Mouse (Mus musculus) heart, postnatal 0 days (tissue): ENCODE measurements at regions not wholly inside any gene's neighbourhood (a gene's known extent, or its start where the extent isn't known, plus 50 kb on each side); places are given as distances from the start of the nearest gene placed in this dataset.

Experiments
- ATAC-seq: fragments of 200-750 bp; cut with Nextera tagmentation; 2 replicates; pipeline ENCODE4 v1.8.0; 2017; ENCODE audit warnings: low read depth, moderate number of reproducible peaks, moderate library complexity; ENCODE audit not compliant: insufficient read depth
- DNase-seq: peaks from one replicate; pipeline ENCODE4 v3.0.0-alpha.2; 2016; ENCODE audit warnings: low spot score
- H3K27ac ChIP-seq: fragments of 300-500 bp; sonication (generic); 2 replicates; pipeline ENCODE4 v1.5.1; 2014; ENCODE audit warnings: low read depth, mild to moderate bottlenecking
- H3K27me3 ChIP-seq: fragments of 300-500 bp; sonication (generic); 2 replicates; pipeline ENCODE4 v1.6.1; 2014; ENCODE audit warnings: low read length, mixed read lengths; ENCODE audit not compliant: control insufficient read depth, insufficient read depth
- H3K36me3 ChIP-seq: fragments of 300-500 bp; sonication (generic); replicated peaks from 2 replicates; pipeline ENCODE4 v1.6.1; 2014; ENCODE audit warnings: low read length, mixed read lengths; ENCODE audit not compliant: control insufficient read depth, insufficient read depth
- H3K4me1 ChIP-seq: fragments of 300-500 bp; sonication (generic); 2 replicates; pipeline ENCODE4 v1.6.1; 2014; ENCODE audit warnings: antibody characterized with exemption; ENCODE audit not compliant: control insufficient read depth, insufficient read depth
- H3K4me2 ChIP-seq: fragments of 300-500 bp; sonication (generic); 2 replicates; pipeline ENCODE4 v1.6.1; 2014; ENCODE audit warnings: low read depth, mild to moderate bottlenecking, low read length, moderate library complexity
- H3K4me3 ChIP-seq: fragments of 300-500 bp; sonication (generic); 2 replicates; pipeline ENCODE4 v1.5.1; 2014; ENCODE audit warnings: low read depth, low read length
- H3K9ac ChIP-seq: fragments of 300-500 bp; sonication (generic); replicated peaks from 2 replicates; pipeline ENCODE4 v1.6.1; 2014; ENCODE audit warnings: low read depth, low read length, mixed read lengths
- H3K9me3 ChIP-seq: fragments of 300-500 bp; sonication (generic); replicated peaks from 2 replicates; pipeline ENCODE4 v1.6.1; 2016; ENCODE audit warnings: low read length; ENCODE audit not compliant: control insufficient read depth
- CTCF ChIP-seq: IDR thresholded peaks from 2 replicates; pipeline ENCODE4 v1.5.1; 2016; ENCODE audit warnings: antibody characterized with exemption, control low read depth, low read depth
- EP300 ChIP-seq: IDR thresholded peaks from 2 replicates; pipeline ENCODE4 v1.6.1; 2016; ENCODE audit warnings: antibody characterized with exemption, low read depth
- WGBS: fragments of 180-500 bp; shearing (Covaris S2); extraction: QIAGEN DNeasy Blood & Tissue Kit; methylation state at CpG from one replicate; pipeline ENCODE4 v1.1.7; 2014; 5-methylcytosine and 5-hydroxymethylcytosine counted together

DNA sequence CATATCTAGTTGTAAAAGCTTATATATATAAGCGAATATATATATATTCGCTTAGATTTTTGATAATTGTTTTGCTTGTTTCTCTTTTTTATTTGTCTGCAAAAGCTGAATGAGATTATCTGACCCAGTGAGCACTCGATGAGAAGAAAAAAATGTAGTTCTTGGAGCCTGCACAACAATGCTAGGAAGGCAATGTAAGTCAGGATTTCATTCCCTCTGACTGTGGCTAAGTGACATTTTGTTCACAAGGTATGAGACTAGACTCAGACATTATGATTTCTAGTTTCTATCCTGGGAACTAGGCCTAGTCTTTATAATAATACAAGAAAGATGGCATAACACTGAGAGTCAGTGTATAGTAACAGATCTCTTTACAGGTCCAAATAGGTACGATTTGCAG is 108.9 kb upstream of the Bmp2 start:
- no peak overlapping the region for H3K9ac ChIP-seq
- H3K4me1 ChIP-seq: no peaks in the 10 kb centered on the region
- 78% methylated on average over 4 of the region's 4 CpGs for WGBS
- H3K27ac ChIP-seq: no peak overlapping the region
- H3K27me3 ChIP-seq: no peaks in the 10 kb centered on the region
- no peak overlapping the region for H3K4me2 ChIP-seq
- no peaks in the 10 kb centered on the region for H3K36me3 ChIP-seq
- no peaks in the 10 kb centered on the region for H3K9me3 ChIP-seq
- TF ChIP-seq CTCF (no peak), EP300 (no peak)
- ATAC-seq (no peak), DNase-seq (no peak)
- no peak overlapping the region for H3K4me3 ChIP-seq

DNA sequence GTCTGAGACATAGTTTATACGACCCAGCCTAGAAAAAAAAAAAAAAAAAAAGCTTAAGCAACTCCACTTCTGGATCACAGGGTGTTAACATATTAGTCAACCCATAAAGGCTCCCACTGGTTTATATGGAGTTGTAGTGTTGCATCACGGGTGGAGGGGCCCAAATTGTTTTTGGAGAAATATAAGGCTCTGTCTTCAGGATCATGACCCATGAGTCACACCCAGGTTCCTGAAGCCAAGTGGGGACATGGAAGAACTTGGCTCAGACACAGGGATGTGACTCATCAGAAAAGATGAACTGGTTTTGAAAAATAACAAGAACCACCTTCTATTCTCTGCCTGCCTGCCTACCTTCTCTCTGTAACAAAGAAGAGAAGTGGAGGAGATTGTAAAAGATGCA is 108.5 kb upstream of the Bmp2 start:
- H3K9me3 ChIP-seq: no peaks in the 10 kb centered on the region
- H3K4me2 ChIP-seq: no peak overlapping the region
- TF ChIP-seq EP300 (no peak), CTCF (no peak)
- H3K4me1 ChIP-seq: no peaks in the 10 kb centered on the region
- H3K27me3 ChIP-seq: no peaks in the 10 kb centered on the region
- H3K9ac ChIP-seq: no peak overlapping the region
- H3K36me3 ChIP-seq: no peaks in the 10 kb centered on the region
- no peak overlapping the region for H3K4me3 ChIP-seq
- H3K27ac ChIP-seq: no peak overlapping the region
- ATAC-seq (no peak), DNase-seq (no peak)
- WGBS: 52% methylated on average over 2 of the region's 2 CpGs

DNA sequence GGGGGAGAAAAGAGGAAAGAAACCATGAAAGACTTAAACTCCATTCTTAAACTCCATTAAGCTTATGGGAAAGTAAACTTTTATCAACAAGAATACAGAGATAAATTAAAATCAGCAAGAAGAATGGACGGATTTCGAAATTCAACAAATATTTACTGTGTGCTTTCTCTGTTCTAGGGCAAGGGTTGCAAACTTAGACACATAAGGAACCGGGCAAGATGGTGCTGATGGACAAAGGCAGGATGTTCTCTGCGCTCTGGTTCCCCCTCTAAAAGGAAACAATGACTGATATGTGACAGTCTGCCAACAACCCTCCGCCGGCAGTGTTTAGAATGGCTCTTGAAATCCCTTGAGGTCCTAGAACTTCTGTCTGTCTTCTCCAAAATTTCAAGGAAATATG is 99.0 kb upstream of the Bmp2 start:
- Histone ChIP-seq H3K36me3 (no peaks in the 10 kb centered on the region), H3K9me3 (no peaks in the 10 kb centered on the region), H3K9ac (no peak overlapping the region), H3K4me1 (no peaks in the 10 kb centered on the region), H3K4me2 (no peak overlapping the region), H3K27ac (no peak overlapping the region), H3K27me3 (no peaks in the 10 kb centered on the region), H3K4me3 (no peak overlapping the region)
- whole genome bisulfite sequencing: 40% methylated on average over 6 of the region's 6 CpGs
- no peak for ATAC-seq
- no peak for DNase-seq
- no peak for TF ChIP-seq EP300
- no peak for TF ChIP-seq CTCF

DNA sequence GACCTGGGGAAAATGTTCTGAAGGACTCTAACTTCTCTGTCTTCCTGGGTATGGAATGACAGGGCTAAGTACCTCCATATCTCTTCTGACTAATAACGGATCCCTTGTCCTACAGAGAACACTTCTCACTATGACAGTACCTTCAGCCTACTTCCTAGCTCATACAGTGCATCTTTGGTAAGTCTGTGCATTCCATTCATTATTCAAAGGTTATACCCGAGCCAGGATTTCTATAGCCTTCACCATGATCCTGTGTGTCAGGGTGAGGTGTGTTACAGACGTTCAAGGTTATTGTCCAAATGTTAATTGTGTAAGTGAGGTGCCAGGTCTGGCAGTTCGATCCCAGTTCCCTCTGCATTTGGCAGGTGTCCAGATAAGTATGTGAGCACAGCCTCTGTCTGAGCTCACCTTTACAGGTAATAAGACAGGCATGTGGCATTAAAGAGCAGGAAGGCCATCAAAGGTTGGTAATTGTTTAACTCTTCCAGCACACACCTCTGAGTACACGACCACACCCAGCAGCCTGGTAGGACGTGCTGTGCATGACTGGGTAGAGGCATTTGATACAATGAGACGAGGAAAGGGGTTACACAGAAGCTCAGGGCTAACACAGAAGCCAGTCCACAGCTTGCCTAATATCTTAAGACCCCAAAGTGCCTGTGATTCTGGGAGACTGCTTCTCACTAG is 96.3 kb upstream of the Bmp2 start:
- H3K4me1 ChIP-seq: no peaks in the 10 kb centered on the region
- H3K4me3 ChIP-seq: no peak overlapping the region
- no peaks in the 10 kb centered on the region for H3K36me3 ChIP-seq
- no peak overlapping the region for H3K27ac ChIP-seq
- DNase-seq: no peak
- H3K9ac ChIP-seq: no peak overlapping the region
- H3K27me3 ChIP-seq: no peaks in the 10 kb centered on the region
- WGBS: 60% methylated on average over 7 of the region's 7 CpGs
- TF ChIP-seq EP300 (no peak), CTCF (no peak)
- no peak overlapping the region for H3K4me2 ChIP-seq
- ATAC-seq: no peak
- no peaks in the 10 kb centered on the region for H3K9me3 ChIP-seq

DNA sequence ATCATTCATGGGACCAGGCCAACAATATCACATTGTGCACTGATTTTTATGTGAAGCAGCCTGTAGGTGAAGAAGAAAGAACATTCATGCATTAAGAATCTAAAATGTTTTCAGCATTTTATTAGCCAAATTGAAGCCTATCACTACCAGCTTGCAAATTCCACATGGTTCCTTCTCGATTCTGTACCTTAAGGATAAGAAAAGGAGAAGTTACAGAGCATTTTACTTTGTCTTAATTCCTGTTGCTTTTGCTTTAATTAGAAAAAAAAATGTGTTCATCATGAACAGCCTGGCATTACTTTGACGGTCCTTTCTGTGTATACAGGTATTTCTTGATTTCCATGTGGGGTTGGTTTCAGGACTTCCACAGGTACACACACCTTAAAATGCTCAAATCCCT is 95.2 kb upstream of the Bmp2 start:
- no peak for TF ChIP-seq EP300
- no peak for TF ChIP-seq CTCF
- H3K4me1 ChIP-seq: no peaks in the 10 kb centered on the region
- WGBS: 80% methylated on average over 2 of the region's 2 CpGs
- ATAC-seq: no peak
- no peak for DNase-seq
- no peak overlapping the region for H3K27ac ChIP-seq
- no peak overlapping the region for H3K4me2 ChIP-seq
- H3K9me3 ChIP-seq: no peaks in the 10 kb centered on the region
- no peak overlapping the region for H3K9ac ChIP-seq
- no peaks in the 10 kb centered on the region for H3K36me3 ChIP-seq
- no peak overlapping the region for H3K4me3 ChIP-seq
- H3K27me3 ChIP-seq: no peaks in the 10 kb centered on the region

DNA sequence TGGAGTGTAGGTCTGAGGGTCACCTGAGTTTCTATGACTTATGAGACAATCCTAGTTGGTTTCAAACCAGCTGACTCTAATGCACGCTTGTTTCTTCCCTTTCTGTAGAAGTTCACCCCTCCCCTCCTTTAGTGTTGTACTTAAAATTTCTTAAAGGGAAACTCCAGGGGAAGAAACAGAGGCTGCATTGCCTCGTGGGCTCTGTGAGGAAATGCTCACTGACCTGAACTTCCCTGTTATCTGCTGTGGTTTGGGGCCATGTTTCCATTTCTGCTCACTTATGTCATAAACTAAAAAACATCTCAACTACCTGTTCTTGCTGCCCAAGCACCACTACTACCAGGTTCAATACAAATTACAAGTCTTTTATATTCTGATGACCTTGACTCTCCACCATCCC is 93.2 kb upstream of the Bmp2 start:
- H3K9me3 ChIP-seq: no peaks in the 10 kb centered on the region
- H3K4me2 ChIP-seq: no peak overlapping the region
- TF ChIP-seq EP300 (no peak), CTCF (no peak)
- H3K4me1 ChIP-seq: no peaks in the 10 kb centered on the region
- H3K36me3 ChIP-seq: no peaks in the 10 kb centered on the region
- H3K27ac ChIP-seq: no peak overlapping the region
- no peaks in the 10 kb centered on the region for H3K27me3 ChIP-seq
- ATAC-seq (no peak), DNase-seq (no peak)
- 28% methylated on average over 2 of the region's 2 CpGs for WGBS
- no peak overlapping the region for H3K4me3 ChIP-seq
- no peak overlapping the region for H3K9ac ChIP-seq
